Mouse (Mus musculus): ENCODE data around the gene Rhbdf2.

Rhbdf2 gene

GRCm38 (mm10) chr11:116642681-116643578, 16.1 kb upstream of the Rhbdf2 start:
- DNase-seq, result peak; percentile 94

GRCm38 (mm10) chr11:116641731-116642130, 14.9 kb upstream of the Rhbdf2 start:
- no peak for DNase-seq

- DNase-seq, result peak; percentile 70 to 71
These were observed 14.3 kb upstream of the Rhbdf2 start for GRCm38 (mm10) chr11:116641168-116641567.

GRCm38 (mm10) chr11:116636607-116637006, 9.8 kb upstream of the Rhbdf2 start:
- DNase-seq, result peak in 1 of 2 experiments; percentile 59

GRCm38 (mm10) chr11:116632962-116633361, 6.1 kb upstream of the Rhbdf2 start:
- DNase-seq, result no peak

GRCm38 (mm10) chr11:116630171-116630965, 3.5 kb upstream of the Rhbdf2 start:
- peak in 1 of 2 experiments; percentile 54 for DNase-seq

- DNase-seq, result no peak
These were observed 2.7 kb upstream of the Rhbdf2 start for GRCm38 (mm10) chr11:116629472-116629871.

GRCm38 (mm10) chr11:116628712-116629111, 1.9 kb upstream of the Rhbdf2 start:
- DNase-seq, result peak; percentile 88 to 90

GRCm38 (mm10) chr11:116627072-116628020, 527 bp upstream of the Rhbdf2 start:
- peak; percentile 64 to 70 for DNase-seq

- DNase-seq, result peak; percentile 70 to 76
These were observed 1.5 kb downstream of the Rhbdf2 start for GRCm38 (mm10) chr11:116625081-116626000.

GRCm38 (mm10) chr11:116624131-116624832, 2.5 kb downstream of the Rhbdf2 start:
- DNase-seq, result peak; percentile 91 to 93

- DNase-seq, result peak in 1 of 2 experiments; percentile 56
These were observed 3.3 kb downstream of the Rhbdf2 start for GRCm38 (mm10) chr11:116623281-116624124.

GRCm38 (mm10) chr11:116621258-116621704, 5.5 kb downstream of the Rhbdf2 start:
- DNase-seq, result peak; percentile 65 to 80

- no peak for DNase-seq
These were observed 6.1 kb downstream of the Rhbdf2 start for GRCm38 (mm10) chr11:116620559-116621253.

GRCm38 (mm10) chr11:116620073-116620472, 6.7 kb downstream of the Rhbdf2 start:
- DNase-seq, result no peak

GRCm38 (mm10) chr11:116619561-116619960, 7.3 kb downstream of the Rhbdf2 start:
- no peak for DNase-seq

- peak in 1 of 2 experiments; percentile 51 for DNase-seq
These were observed 7.7 kb downstream of the Rhbdf2 start for GRCm38 (mm10) chr11:116619156-116619555.

GRCm38 (mm10) chr11:116618666-116619065, 8.2 kb downstream of the Rhbdf2 start:
- DNase-seq, result no peak

- DNase-seq, result no peak
These were observed 9.2 kb downstream of the Rhbdf2 start for GRCm38 (mm10) chr11:116617641-116618040.

All from kidney, postnatal 4 days (tissue).